Mouse (Mus musculus): ENCODE measurements around the gene Tbc1d10a.

Tbc1d10a gene

GRCm38 (mm10) chr11:4186486-4187317 lies at the start of gene Tbc1d10a:
Gene Tbc1d10a (plus strand): TSS chr11:4186789.
- DNase-seq = peak; percentile 98

DNA sequence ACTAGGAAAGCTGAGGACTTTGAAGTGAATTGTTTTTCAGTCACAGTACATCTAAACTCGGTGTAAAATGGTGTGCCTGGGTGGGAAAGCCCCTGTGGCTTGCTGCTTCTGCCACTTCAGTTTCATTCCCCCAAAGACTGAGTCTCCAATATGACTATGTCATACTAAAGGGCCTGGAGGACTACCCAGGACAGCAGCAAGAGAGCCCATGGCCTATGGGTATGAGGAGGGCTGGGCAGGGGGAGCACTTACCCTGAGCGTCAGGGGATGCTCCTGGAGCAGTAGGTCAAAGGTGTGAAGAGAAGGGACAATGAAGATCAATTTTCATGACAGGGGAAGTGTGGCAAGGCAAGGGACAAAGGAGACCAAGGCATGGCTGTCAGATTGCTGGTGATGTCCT lies 47.6 kb upstream of the Tbc1d10a start:
- DNase-seq = no peak

DNA sequence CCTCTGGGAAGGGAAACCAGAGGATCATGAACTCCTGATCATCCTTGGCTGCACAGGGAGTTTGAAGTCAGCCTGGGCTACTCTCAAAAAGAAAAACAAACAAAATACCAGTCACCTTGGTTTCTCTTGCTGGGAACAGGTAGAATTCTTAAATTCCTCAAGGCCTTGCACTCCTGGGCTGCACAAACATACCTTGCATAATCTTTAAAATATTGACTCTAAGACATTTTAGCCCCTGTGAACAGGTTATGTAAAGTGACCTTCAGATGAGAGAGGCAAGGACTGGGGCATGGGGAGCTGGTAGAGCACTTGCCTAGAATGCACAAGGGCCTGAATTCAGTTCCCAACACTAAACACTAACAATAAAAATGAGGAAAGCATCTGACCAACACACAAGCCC lies 45.1 kb upstream of the Tbc1d10a start:
- no peak for DNase-seq

GRCm38 (mm10) chr11:4142352-4142751 lies 44.2 kb upstream of the Tbc1d10a start:
- no peak for DNase-seq

- DNase-seq = no peak
These were observed 43.1 kb upstream of the Tbc1d10a start for GRCm38 (mm10) chr11:4143281-4144062.

DNA sequence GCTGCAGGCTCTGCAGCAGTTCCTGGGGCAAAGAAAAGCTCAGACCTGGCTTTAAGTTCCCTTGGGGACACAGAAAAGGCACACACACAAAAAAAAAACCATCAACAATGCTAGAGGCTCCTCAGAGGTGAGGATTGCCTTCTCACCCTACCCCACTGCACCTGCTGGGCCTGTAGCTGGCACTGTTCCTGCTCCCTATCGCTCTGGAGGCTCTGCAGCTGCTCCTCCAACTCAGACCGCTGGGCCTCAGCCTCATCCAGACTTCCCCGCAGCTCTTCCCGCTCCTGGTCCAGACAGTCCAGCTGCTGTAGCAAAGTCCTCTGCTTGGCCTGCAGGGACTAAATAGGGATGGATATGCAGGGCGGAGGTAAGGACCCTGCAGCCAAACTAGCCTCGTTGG lies 40.2 kb upstream of the Tbc1d10a start:
- DNase-seq = no peak

GRCm38 (mm10) chr11:4147098-4147497 lies 39.5 kb upstream of the Tbc1d10a start:
- no peak for DNase-seq

GRCm38 (mm10) chr11:4148120-4148519 lies 38.5 kb upstream of the Tbc1d10a start:
- DNase-seq = no peak

GRCm38 (mm10) chr11:4148536-4149156 lies 37.9 kb upstream of the Tbc1d10a start:
- DNase-seq = no peak

DNA sequence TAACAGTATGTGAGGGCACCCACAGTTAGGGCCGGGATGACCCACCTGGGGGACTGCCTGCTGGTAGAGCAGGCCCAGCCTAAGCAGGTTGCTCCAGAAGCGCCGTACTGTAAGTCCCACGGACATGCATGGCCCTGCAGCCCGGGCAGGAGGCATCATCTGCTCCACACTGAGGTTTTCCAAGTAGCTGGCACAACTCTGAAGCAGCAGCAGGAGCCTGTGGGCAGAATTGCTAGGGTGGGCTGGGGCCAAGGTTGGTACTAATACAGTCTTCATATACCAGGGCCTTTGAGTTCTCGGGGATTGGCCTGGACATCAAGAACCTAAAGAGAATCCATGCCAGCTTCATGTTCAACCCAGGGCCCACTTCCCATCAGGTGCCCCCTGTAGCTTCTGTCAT lies 36.7 kb upstream of the Tbc1d10a start:
- no peak for DNase-seq

GRCm38 (mm10) chr11:4153694-4154093 lies 32.9 kb upstream of the Tbc1d10a start:
- no peak for DNase-seq

DNA sequence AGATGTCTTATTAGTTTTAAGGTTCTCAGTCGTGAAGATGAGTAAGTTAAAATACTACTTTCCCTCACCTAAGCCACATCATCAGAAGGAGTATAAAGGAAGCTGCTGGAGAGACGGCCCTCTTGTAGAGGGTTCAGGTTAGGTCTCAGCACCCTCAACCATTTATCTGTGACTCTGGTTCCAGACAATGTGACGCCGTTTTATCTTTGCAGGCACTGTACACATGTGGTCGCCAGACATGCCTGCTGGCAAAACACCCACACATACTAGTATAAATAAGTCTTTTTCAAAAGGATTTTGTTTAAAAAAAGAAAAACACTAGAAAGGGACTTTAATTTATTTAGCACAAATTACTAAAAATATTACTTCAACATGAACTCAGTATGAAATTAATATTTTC lies 30.9 kb upstream of the Tbc1d10a start:
- no peak for DNase-seq

GRCm38 (mm10) chr11:4158676-4159075 lies 27.9 kb upstream of the Tbc1d10a start:
- DNase-seq = no peak

- DNase-seq = peak; percentile 96
These were observed 26.5 kb upstream of the Tbc1d10a start, which contains the start of the genes Ccdc157 and Sf3a1 for GRCm38 (mm10) chr11:4159808-4160708. Gene Ccdc157 (minus strand): TSS chr11:4160293. Gene Sf3a1 (plus strand): TSS chr11:4160350.

DNA sequence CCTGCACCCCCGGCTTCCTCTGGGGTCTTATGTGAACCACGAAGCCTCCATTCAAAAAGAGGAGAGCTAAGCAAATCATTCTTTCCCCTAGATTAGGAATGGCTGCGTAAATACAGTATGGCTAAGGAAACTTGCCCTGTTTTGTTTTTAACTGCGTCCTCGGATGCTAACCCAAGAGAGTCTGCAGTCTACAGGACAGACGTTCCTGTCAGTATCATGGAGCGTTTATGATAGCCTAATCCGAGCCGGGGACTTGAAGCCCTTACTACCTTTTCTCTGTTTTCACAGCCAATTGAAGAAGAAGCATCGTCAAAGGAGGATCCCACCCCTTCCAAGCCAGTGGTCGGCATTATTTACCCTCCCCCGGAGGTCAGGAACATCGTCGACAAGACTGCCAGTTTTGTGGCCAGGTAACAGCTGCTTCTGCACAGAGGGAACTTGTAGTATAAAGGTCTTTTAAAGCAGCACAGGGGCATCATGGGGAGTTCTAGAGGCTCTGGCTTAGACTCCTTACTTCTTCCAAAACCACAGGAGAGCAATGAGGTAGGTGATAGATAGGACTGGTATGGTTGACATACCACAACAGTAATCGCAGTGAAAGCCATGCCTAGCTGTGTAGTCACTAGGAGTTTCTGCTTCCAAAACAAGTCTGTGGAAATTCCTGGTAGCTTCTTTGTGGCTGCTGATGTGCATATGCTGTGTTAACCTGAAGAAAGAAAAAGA lies 25.7 kb upstream of the Tbc1d10a start:
- no peak for DNase-seq

- DNase-seq = no peak
These were observed 21.9 kb upstream of the Tbc1d10a start for GRCm38 (mm10) chr11:4164701-4165100.

GRCm38 (mm10) chr11:4166467-4167090 lies 20.0 kb upstream of the Tbc1d10a start:
- no peak for DNase-seq

DNA sequence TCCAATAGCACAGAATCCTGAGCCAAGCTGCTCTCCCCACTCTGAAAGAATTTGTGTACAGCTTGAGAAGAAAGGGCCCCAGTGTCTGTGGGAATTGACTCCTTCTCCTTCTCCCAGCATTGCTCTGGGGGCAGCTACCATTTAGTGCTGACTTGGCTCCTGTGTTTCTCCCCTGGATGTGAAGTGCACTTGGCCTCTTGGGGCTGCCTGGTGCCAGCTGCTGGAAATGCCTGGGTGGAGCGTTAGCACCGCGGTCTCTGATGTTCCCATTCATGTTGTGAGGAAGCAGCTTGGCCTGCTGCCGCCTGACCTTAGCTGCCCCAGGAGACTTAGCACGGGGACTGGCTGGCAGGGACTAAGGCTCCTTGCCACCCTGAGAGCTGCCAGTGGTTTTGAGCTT lies 12.0 kb upstream of the Tbc1d10a start:
- DNase-seq = no peak

GRCm38 (mm10) chr11:4177716-4178115 lies 8.9 kb upstream of the Tbc1d10a start:
- DNase-seq = no peak

DNA sequence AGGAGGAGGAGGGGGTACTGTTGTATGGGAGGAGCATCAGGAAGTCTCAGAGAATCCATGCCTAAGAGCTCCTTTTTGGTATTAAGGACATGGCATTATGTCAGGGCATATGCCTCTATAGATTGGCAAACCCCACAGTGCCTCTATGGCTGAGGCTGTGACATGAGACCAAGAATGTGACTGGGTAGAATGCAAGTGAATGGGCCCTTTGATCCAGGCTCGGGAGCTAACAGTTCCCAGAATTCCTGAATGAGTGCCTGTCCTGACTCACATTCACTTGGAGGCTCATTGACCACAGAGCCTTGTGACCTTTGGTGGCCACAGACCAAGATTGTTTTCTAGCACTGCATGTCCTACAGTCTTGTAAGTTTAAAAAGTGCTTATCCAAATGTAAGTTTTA lies 4.5 kb upstream of the Tbc1d10a start:
- no peak for DNase-seq

DNA sequence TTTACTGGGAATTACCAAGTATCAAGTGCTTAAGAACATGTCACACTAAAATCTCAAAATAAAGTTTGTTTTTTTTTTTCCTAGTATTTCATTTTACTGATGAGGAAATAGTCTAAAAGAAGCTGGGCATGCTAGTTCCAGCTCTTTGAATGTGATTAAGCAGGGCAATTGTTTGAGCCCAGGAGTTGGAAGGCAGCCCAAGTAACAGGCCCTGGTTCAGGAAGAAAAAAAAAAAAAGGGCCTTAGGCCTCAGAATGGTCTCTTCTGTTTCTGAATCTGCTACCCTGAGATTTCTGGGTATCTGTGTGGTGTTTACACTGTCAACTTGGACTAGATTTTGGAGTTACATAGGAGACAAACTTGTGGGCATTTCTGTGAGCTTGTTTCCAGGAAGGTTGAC lies 3.1 kb upstream of the Tbc1d10a start:
- no peak for DNase-seq
